Mouse (Mus musculus) spleen, adult 12 weeks (tissue): ENCODE results near the gene Neurl4.

Experiments
- DNase-seq: peaks from one replicate; pipeline ENCODE4 v3.0.0; 2022; ENCODE audit warnings: low spot score

The Neurl4 gene

DNA sequence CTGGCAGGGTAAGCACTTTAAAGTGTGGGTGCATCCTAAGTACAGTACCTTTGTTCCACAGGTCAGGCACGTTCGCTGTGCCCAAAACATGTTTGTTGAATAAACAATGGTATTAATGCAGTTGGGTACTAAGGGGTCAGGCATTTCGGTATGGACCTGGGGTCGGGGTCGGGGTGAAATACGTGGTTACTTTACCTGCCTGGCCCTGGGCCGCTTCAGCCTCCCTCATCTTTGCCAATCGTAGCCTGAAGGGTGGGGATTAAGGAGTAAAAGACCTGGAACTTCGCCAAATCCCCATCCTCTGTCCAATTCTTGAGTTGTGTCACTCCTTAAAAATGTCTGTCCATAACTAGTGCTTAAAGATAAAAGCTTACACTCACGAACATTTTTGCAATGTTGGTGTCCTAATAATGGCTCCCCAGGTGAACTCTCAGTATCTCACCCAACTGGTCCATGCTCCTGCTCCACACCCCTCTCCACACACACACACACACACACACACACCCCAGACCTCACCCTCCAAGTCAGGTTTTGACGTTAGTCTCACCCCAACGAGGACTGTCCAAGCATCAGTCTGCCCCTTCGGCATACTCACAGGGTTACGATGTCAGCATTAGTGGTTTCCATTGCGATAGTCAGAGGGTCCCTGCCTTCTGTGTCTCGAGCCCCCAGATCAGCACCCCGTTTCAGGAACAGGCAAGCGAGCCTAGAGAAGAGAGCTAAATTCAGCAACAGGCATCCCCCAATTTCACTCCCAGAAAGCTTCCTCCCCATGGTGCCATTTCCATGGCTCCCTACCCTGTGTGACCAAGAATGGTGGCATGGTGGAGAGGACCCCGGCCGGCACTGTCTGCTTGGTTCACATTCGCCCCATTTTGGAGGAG is 18.8 kb upstream of the Neurl4 start:
- DNase-seq = no peak

DNA sequence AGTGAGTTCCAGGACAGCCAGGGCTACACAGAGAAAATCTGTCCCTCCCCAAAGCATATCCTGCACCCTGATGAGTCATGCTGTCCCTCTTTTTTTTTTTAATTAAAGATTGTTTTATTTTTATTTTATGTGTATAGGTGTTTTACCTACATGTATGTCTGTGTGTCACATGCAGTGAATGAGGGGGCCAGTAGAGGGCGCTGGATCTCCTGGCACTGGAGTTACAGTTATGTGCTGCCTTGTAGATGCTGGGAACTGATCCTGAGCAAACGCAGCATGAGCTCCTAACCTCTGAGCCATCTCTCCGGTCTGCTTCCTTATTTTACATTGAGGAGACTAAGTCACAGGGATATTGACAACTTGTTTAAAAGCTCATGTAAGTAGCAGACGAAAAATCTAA is 17.8 kb upstream of the Neurl4 start:
- DNase-seq = no peak

DNA sequence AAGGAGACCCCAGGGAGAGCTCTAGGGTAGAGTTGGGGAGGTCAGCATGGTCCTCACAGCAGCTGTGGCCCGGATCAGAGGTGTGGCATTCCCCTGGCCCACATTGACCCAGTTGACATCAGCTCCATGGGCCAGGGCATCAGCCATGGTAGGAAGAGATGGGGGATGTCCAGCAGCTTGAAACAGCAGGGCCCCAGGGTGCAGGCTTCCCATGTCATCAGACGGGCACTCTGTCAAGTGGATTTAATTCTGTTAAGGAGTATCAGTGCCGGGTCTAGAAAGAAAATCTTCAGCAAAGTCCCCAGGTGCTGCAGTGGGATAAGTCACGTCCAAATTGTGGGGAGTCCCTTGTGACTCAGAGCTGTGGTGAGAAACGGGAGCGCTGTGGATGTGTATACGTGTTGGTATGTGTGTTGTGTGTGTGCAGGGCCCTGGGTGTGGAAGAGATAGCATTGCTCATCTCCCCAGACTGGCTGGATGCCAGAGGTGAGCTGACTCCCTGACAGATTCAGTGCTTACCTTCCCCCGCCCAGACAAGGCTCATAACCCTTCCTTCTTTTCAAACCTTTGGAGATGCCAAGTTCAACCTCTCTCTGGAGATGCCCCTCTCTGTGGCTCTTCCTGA is 17.2 kb upstream of the Neurl4 start:
- no peak for DNase-seq

DNA sequence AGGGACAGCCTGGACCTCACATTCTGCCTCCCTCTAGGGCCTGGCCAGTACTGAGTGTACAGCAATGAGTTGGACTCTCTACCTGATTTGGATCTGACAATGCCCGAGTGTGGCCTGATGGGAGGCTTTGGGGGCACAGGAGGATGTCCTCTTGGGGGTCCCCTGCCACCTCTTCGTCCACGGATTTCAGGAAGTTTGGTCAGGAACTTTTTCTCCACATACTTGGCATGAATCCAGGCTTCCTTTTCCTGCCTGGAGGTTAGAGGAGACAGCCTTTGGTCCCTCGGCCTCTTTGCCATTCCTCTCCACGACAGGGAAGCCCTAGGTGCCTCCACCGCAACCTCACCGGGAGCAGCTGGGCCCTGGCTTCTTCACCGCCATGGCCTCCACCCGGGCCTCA is 16.6 kb upstream of the Neurl4 start:
- DNase-seq = no peak

DNA sequence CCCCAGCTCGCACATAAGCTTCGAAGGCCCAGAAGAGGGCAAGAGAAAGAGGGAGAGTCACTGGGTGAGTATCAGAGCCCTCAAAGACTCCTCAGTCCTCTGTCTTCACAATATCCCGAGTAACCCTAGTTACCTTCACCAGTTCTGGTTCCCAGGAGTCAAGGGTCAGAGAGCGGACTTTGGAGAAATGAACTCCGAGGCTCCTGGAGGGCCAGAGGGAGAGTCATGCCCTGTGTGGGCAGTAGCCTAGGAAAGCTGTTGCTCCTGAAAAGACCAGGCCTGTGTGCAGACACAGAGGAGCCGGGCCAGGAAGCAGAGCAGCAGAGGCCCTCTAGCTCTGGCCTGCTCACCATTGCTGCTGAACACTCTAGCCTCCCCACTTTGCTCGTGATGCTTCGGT is 16.2 kb upstream of the Neurl4 start:
- DNase-seq = no peak

DNA sequence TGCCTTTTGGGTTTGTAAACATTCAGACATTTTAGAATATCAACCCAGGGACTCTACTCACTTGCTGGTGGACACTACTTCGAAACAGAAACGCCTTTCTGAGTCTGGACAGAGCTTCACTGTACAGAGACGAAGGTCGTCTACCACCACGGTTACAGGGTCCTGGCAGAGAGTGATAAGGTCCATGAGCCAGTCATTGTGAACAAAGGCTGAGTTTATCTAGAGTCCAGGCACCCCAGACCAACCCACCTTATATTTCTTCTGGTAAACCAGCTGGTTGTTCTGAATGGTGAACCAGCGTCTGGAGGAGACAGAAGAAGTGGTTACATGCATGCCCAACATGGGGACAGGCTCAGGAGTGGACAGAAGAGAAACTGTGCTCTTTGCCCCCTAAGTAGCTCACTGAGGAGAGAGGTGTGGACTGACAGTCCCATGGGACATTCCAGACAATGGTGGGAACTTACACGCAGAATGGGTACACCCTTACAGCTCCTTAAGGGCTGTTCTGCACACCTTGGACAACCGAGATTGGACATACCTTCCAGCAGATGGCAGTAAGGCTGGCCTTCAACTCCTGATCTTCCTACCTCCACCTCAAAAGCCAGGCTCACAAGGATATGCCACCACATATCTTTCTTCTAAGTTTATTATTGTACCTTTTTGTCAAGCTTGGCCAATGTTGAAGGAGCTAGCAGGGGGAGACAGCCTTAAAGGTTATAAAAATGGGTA is 13.8 kb upstream of the Neurl4 start:
- DNase-seq = no peak

DNA sequence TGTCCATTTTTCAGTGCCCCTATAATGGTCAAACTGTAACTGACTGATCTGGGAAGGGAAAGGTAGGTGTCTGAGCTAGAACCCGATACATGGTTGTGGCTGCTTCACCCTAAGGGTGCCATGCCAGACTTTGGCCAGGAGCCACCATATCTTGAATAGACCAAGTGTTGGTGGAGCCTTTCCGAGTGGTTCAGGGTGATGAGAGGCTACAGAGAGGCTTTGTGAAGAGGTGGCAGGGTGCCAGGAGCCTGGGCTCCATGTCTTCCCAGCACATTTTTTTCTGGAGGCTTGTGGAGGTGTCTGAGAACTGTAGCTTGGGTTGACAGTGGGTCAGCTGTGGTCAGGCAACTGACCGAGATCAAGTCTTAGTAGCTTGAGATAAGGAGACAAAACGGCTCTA is 9.4 kb upstream of the Neurl4 start:
- DNase-seq = no peak

DNA sequence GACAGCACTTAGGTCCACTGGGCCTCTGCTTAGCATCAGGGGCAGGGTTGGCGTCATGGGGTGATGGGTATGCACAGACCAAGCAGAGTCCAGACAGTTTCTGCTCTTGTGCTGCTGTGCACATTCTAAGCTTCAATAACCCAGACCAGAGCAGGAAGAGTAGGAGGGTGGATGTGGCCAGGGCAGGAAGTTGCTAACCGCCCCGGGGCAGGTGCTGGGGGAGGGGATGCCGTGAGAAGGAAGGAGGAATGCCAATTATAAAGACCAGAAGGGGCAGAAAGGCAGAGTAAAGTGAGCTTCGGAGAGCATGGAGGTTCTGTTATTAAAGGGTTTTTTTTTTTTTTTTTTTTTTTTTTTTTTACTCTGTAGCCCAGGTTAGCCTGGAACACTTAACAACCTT is 6.2 kb upstream of the Neurl4 start:
- DNase-seq = peak; percentile 52

DNA sequence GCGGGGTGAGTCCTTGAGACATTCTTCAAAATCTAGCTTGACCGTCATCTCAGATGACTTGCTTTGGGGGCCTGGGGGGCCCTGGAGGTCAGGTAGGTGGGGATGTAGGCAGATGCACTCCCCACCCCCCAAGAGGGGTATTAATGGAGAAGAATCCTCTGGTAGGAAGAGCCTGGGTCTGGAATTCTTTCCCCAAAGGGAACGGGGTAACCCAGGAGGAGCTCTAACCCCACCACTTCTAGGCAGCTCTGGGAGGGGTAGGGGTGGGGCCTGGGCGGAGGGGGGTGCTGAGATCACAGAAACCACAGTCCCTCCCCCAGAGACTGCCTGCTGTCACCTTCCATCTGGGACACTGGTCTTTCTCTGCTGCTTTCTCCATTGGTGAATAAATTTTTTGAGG is 5.6 kb upstream of the Neurl4 start, which contains the start of gene Acap1:
Acap1 (minus strand) TSS at position 249 of the 400 bp plus-strand sequence.
- no peak for DNase-seq

DNA sequence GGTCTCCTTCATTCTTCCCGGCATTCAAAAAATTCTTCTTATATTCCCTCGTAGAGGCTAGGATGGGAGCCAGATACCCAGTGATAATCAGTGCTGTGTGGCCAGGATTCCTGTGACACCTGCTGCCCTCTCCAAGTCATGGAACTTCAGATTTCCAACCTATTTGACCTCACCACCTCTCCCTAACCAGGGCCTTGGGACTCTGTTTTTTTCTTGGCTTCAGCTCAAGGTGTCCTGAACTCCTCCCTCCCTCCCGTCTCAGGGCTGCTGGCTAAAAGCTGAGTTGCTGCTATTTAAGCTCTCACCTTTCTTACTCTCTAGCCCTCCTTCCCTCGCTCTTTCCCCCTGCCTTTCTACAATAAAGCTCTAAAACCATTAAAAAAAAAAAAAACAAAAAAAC is 1.0 kb upstream of the Neurl4 start:
- DNase-seq = no peak

DNA sequence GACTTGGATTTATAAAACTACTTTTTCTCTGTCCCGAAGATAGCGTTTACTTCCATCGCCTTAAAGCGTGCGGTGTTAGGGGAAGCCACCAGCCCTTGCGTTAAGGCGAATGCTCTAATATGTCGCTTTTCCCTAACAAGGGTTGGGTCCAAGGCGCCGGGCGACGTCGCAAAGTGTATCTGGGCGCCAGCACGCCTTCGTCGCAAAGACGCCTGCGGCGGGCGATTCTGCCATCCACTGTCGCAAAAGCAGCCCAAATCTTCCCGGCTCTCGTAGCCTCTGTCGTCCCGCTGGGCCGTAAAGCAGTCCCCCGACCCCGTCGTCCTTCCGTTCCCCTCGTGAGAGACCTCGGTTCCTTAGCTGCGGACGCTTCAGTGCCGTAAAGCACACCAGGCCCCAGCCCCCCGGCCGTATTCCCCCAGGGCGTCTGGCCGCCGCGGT is 554 bp downstream of the Neurl4 start:
- DNase-seq = peak; percentile 85

DNA sequence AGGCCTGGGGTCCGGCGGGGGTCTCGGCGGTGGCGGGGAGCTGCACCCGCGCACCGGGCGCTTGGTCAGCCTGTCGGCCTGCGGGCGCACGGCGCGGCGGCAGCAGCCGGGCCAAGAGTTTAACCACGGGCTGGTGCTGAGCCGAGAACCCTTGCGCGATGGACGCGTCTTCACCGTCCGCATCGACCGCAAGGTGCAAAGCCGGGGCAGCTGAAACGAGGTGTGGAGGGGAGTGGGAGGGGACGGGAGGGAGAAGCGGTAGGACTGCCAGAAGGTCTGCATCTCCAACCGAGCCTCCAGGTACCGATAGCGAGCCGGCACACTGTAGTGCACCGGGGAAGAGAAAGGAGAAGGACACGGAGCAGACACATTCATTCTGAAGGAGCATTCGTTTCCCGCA is 1.1 kb downstream of the Neurl4 start:
- no peak for DNase-seq

DNA sequence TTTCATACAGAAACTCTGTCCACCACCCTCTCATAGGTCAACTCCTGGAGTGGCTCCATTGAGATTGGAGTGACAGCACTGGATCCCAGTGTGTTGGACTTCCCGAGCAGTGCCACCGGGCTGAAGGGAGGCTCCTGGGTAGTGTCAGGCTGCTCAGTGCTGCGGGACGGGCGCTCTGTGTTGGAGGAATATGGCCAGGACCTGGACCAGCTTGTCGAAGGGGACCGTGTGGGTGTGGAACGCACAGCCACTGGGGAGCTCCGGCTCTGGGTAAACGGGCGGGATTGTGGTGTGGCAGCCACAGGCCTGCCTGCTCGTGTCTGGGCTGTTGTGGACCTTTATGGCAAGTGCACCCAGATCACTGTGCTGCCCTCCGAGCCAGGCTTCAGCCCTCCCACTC is 2.1 kb downstream of the Neurl4 start:
- DNase-seq = no peak

DNA sequence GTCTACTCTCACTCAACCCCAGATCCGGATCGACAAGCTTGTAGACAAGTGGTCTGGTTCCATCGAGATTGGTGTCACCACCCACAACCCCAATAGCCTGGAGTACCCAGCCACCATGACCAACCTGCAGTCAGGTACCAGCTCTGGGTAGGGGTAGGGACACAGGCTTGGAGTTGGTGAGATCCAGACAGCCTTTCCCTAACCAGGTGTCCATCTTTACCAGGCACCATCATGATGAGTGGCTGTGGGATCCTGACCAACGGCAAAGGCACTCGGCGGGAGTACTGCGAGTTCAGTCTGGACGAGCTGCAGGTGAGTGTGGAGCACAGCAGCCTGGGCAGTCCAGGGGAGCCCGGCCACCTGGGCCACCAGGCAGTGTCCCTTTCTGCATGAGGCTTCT is 3.4 kb downstream of the Neurl4 start:
- DNase-seq = no peak

DNA sequence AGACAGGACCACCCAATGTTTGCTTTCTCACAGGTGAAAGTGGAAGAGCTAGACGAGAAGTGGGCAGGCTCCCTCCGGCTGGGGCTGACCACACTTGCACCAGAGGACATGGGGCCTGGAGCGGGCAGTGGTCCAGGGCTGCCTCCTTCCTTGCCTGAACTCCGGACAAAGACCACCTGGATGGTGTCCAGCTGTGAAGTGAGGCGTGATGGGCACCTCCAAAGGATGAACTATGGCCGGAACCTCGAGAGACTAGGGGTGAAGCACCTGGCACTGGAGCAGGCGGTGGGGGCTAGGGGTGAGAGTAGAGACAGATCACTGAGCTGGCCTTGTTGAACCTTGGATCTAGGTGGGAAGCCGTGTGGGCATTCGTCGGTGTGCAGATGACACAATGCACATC is 7.8 kb downstream of the Neurl4 start:
- DNase-seq = no peak

DNA sequence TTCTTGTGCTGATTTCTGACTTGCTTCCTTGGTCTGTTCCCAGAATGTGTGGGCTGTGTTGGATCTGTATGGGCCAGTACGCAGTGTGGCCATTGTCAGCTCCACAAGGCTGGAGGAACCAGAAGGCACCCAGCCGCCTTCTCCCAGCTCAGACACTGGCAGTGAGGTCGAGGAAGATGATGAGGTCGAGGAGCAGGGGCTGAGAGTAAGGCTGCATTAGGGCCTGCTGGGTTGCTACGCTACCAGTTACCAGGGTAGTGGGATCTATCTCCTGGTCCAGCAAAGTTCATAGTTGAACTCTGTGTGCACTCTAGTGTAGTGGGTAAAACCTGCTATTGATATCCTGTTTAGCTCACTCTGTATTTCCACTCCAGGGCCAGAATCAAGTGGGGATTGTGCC is 8.3 kb downstream of the Neurl4 start:
- no peak for DNase-seq

DNA sequence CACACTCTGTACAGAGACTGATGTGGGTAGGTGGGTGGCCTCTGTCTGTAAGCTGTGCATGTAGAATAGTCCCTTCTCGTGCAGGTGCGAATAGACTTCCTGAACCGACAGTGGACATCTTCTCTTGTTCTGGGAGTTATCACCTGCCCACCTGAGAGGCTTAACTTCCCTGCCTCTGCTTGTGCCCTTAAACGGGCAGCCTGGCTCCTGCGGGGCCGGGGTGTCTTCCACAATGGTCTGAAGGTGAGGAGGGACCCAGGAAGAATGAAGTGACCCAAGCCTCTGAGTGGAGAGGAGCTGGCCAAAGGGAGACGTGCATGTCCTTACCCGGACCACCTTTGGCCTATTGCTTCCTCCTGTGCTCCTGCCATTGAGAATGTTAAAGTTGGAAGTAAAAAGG is 9.3 kb downstream of the Neurl4 start:
- DNase-seq = no peak

DNA sequence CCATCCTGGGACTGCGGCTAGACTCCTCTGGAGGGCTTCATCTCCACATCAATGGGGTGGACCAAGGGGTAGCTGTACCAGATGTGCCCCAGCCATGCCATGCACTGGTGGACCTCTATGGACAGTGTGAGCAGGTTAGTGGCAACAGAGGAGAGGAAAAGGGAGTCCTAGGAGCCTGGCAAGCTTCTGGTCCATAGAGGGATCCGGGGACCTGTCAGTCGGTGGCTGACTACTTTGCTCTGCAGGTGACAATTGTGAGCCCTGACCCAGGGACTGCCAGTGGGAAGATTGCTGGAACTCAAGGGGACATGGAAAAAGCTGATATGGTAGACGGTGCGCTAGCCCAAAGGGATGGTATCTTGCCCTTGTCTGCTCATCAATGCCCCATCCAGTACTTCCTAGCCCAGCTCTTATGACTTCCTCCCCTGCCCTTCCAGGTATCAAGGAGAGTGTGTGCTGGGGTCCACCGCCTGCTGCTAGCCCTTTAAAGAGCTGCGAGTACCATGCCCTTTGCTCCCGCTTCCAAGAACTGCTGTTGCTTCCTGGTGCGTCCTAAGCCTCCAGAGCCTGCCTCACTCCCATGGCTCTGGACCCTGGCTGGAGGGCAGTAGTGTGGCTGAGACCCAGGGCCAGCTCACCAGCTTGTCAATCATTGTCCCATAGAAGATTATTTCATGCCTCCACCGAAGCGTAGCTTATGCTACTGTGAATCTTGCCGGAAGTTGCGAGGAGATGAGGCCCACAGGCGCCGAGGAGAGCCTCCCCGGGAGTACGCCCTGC is 10.1 kb downstream of the Neurl4 start:
- DNase-seq = no peak

DNA sequence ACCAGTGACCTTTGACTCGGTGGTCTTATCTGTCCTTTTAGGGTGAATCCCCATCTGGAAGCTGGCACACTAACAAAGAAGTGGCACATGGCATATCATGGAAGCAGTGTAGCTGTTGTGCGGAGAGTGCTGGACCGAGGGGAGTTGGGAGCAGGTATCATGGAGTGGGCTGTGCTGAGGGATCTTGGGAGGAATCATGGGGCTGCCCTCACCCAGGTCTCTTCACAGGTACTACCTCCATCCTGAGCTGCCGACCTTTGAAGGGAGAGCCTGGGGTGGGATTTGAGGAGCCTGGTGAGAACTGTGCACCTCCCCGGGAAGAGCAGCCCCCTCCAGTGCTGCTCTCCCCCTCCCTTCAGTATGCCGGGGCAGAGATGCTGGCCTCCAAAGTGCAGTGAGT is 10.8 kb downstream of the Neurl4 start:
- DNase-seq = no peak

DNA sequence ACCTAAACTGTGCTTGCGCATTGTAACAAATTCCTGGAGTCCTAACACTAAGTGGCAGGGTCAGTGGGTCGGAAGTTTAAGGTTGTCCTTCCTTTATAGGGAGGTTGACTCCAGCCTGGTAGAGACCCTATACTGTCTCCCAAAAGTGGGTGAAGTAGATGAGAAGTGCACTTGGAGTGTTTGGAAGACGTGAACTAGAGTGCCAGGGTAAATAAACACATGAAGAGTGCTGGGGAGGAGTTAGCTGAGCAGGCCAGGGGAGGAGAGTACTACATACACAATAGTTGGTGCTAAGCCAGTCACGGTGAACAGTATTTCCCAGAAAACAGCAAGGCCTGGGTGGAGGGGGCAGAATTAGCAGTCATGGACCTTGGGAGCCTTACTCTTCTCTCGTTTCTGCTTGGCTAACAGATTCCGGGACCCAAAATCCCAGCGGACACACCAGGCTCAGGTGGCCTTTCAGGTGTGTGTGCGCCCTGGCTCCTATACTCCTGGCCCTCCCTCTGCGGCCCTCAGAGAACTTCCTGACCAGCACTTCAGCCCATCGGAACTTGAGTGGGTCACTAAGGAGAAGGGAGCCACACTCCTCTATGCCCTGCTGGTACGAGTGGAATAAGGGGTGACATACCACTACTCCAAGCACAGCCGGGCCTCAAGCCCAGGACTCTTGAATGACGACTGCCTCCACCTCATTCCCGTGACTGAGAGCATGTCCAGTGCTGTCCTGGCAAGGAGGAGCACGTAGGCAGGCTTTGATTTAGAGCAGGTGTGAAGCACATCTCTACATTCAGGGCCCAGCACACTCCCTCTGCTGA is 12.1 kb downstream of the Neurl4 start:
- DNase-seq = no peak
